Mouse (Mus musculus): ENCODE results near the gene Mrc2. TPM values are rescaled to one million over a fixed set of nuclear protein-coding genes. Genes with fewer than 3 reads are reported as not detected.

Gene Mrc2
- polyA plus RNA-seq, 1 experiment: 24.4 TPM

GRCm38 (mm10) chr11:105350643-105351042 is 58.2 kb downstream of the Mrc2 start:
- DNase-seq (ENCODE audit: low spot score): no peak

DNA sequence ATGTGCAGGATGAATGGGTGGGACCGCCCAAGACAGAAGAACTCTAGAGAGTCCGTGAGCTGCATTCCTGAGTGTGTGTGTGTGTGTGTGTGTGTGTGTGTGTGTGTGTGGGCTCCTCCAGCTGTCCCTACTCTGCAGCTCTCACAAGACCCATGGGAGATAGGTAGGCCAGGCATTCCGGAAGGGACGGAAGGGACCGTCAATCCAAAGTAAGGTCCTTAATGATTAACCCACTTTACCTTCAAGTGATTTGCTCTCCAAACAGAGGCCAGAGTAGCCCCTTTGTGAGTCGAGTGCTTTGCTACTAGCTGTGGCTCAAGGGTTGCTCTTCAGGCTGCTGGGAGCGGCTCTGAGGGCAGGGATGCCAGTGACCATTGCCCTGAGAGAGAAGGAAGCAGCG is 59.7 kb downstream of the Mrc2 start:
- DNase-seq (ENCODE audit: low spot score): no peak

- peak; percentile 51 for DNase-seq (ENCODE audit: low spot score)
Measured at GRCm38 (mm10) chr11:105352954-105353890, 60.8 kb downstream of the Mrc2 start.

DNA sequence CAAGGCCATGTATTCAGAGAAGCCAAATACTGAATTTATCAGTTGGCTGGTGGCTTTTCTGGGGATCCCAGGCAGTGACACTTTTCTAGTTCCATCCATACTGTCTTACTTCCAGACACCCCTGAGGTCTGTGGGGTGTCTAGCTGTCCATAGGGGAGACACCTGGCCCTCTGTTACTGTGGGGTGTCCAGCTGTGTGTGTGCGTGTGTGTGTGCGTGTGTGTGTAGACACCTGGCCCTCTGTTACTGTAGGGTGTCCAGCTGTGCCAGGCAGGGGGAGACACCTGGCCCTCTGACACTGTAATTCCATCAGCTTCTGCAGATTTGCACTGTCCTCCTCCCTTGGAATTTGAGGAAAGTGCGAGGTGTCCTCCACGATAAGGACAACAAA is 61.4 kb downstream of the Mrc2 start:
- DNase-seq (ENCODE audit: low spot score): no peak

- no peak for DNase-seq (ENCODE audit: low spot score)
Measured at GRCm38 (mm10) chr11:105356301-105356700, 63.9 kb downstream of the Mrc2 start.

DNA sequence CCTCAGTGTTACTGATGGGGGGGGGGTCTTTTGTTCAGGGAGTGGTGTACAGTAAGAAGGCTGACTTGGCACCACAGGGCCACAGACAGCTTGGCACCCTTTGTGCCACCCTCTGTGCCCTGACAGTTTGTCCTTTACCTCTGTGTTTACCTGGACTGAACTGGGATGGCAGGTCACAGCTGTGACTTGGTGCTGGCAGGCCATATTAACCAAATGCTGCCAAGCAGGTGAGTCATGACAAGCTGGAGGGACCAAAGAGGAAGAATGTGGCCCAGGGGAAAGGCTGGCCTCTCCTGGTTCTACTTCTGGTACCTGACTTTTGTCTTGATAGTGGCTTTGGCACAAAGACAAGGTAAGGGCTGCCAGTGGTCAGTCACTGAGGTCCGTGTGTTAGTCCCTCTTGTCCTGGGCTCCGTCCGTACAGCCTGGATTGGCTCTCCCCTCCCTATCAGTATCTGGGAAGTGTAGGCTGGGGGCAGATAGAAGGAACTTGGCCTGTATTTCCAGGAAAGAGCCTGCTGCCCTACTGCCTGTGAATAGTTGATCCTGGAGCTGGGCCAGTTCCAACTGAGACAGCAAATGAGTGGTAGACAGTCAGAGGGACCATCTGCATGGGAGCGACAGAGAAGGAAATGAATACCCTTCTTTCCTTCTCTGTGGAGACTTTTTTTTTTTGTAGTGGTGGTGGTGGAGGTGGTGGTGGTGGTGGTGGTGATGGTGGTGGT is 69.8 kb downstream of the Mrc2 start:
- DNase-seq (ENCODE audit: low spot score): no peak

DNA sequence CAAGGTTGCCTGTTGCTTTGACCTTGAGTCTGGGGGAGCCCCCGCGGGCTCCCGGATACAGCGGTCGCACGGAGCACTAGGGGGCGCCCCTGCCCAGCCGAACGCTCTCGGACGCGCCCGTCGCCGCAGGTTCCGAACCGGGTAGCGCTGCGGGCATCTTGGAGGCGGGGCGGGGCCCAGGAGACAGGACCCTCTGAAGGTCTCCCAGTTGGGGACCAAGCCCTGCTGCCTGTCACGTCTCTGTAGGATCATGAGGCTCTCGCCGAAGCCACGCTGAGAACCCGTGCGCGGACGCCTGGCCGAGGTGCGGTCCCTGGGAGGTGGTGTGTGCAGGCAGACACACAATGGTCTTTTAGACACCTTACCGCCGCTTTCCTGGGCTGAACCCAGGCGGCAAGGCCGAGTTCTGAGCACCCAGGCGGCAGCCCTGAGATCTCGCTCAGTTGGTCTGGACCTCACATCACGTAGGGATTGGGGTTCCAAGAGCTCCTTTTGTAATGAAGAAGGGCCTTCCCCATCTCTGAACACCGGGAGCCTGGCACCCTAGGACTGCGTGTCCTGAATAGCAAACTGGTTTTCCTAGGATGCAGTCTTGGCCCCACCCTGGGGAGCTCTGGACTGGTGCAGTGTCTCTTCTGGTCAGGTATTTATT is 70.6 kb downstream of the Mrc2 start:
- DNase-seq (ENCODE audit: low spot score): peak; percentile 82

- no peak for DNase-seq (ENCODE audit: low spot score)
Measured at GRCm38 (mm10) chr11:105363598-105364385, 71.3 kb downstream of the Mrc2 start.

- DNase-seq (ENCODE audit: low spot score): no peak
Measured at GRCm38 (mm10) chr11:105364386-105365065, 72.1 kb downstream of the Mrc2 start.

DNA sequence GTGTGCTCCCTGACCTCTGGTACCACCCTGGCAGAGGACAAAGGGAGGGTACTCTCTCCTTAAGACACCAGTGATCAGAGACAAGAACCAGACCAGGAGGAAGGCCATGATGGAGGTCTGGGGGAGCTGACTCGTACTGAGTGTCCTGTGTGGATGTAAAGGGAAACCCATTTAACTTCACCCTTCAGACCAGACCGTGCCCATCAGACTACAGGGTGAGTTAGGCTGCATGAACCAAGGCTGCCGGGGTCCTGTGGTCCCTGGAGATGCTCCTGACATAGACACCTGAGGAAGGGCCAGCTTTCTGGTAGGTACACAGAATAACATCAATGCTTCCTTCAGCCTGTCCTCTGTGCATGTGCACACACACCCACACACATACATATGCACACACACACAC is 73.2 kb downstream of the Mrc2 start:
- DNase-seq (ENCODE audit: low spot score): no peak

DNA sequence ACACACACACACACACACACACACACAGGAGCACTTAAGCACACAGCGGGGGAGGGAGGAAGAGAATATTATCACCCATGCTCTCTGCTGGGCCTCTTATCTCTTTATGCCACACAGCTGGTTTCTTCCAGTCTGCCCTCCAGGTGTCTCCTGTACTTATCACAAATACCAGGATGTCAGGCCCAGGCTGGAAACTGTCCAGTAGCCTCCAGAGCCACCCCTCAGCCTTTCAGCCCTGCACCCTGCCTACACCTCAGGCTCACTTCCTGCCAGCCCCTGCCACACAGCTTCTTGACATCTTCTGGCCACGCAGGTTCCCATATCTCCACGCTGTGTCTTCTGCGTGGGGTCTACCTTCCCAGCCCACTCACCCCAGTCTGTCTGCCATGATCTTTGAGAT is 73.6 kb downstream of the Mrc2 start:
- no peak for DNase-seq (ENCODE audit: low spot score)

DNA sequence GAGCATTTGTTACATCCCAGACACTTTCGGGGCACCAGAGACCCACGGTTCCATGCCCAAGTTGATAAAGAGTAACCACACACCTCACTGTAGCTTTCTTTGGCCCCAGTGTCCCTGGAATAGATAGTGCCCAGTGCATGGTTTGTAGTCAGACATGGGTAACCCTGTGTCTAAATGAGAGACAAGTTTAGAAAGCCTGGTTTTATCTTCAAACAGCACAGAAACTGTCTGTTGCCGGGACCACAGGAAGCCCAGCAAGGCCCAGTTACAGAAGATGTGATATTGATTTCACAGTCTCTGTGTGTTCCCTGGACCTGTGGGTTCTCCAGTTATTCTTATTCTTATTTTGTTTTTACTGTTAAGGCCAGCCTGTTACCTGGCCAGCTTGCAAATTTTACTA is 74.7 kb downstream of the Mrc2 start:
- no peak for DNase-seq (ENCODE audit: low spot score)

DNA sequence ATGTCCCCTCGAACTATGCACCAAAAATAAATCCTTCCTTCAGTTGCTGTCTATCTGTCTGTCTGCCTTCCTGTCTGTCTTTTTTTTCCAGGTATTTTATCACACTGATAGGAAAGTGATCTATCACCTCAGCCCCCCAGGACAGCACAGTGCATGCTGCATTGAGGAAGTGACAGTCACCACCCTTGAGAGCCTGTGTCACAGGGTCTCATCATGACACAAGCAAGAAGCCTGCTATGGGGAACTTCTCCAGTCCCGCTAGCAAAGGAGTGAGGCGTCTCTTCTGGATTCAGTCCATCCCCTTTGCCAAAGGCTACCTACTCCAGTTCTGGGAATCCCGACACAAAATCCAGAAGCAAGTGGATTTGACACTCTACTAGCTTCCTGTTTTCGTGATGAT is 76.4 kb downstream of the Mrc2 start:
- no peak for DNase-seq (ENCODE audit: low spot score)

GRCm38 (mm10) chr11:105369526-105370386 is 77.3 kb downstream of the Mrc2 start:
- no peak for DNase-seq (ENCODE audit: low spot score)

GRCm38 (mm10) chr11:105371818-105372217 is 79.4 kb downstream of the Mrc2 start:
- no peak for DNase-seq (ENCODE audit: low spot score)

DNA sequence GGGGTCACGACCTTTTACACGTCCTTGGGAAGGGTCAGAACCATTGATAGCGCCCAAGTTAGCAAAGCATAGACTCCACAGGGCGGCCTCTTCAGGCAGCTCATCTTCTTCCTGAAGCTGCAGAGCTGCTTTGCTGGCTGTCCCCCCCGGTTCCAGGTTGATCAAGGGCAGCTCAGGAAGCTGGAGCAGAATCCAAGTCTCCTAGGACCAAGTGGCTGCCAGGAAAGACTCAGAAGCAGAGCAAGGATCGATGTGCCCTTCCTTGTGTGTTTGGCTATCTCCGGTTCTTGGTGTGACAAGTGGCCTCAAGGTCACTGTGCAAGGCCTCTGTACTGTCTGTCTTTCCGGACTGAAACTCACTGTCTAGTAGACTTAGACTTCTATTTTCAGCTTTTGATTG is 81.4 kb downstream of the Mrc2 start:
- DNase-seq (ENCODE audit: low spot score): no peak

DNA sequence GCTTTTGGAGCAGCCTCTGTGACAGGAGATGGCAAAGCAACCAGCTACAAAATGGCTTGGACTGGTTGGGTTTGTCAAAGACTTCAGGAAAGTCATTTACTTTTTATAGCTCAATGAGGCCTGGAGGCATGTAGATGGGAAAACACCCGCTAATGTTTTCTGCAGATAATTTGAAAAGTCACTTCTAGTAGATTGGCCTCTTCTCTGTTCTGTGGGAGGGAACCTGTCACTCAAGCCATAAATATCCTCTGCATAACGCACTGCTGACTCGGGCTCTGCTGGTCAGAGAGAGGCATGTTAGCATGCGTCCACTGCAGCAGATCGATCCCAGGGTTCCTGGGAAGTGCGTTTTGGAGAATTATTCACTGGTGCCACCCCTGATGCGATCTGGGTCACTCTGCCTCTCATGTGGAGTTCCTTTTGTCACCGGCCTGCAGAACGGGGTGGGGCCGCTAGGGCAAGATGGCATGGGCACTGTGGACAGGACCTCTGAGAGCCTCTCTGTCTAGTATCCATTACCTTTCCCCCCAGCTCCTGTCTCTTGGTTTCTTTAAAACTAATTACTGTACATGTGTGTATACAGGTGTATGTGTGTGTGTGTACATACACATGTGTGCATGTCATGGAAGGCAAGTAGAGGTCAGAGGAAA is 82.2 kb downstream of the Mrc2 start:
- no peak for DNase-seq (ENCODE audit: low spot score)

GRCm38 (mm10) chr11:105375821-105376235 is 83.4 kb downstream of the Mrc2 start:
- DNase-seq (ENCODE audit: low spot score): no peak

DNA sequence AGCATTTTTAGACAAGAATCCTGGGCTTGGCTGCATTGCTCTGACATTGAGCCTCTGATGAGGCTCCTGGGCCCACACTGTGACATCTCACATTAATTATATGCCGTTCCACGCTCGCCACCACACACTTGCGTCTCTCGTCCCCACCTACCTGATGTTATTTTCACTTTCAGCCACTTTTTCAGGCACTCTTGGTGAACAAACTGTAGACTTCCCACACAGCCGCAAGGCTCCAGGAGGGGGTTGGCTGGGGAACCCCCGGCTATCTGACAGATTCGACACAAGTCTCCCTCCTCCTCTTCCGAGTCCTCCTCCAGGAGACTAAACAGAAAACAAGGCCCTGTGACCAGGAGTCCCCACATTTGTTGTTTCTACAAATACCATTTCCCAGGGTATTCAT is 92.8 kb downstream of the Mrc2 start:
- no peak for DNase-seq (ENCODE audit: low spot score)

- no peak for DNase-seq (ENCODE audit: low spot score)
Measured at GRCm38 (mm10) chr11:105388636-105389035, 96.2 kb downstream of the Mrc2 start.
